Mouse (Mus musculus): ENCODE results near the gene Gm36028. TPM values are rescaled to one million over a fixed set of nuclear protein-coding genes. Genes with fewer than 3 reads are reported as not detected.

The Gm36028 gene
- polyA plus RNA-seq, 1 experiment from 2014 or later, result 0.24 TPM

DNA sequence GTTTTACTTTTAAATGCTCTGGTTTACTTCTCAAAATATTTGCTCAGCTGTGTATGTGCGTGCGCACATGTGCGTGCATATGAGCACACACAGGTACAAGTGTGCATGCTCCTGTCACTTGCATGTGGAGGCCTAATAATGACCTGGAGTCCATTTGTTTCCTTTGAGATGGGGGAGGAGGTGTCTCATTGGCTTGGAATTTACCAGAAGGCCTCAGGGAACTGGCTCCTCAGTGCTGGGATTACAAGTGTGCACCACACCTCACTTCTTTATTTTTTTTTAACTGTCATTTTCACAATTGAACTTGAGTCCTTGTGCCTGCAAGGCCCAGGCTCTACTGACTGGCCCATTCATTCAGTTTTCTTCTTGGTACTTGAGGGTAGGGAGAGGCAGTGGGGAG is 16.5 kb upstream of the Gm36028 start:
- WGBS, result 92% methylated on average over 3 of the region's 3 CpGs
- ATAC-seq (ENCODE audit: insufficient number of reproducible peaks, insufficient read depth, low FRiP score, low TSS enrichment), result no peak

DNA sequence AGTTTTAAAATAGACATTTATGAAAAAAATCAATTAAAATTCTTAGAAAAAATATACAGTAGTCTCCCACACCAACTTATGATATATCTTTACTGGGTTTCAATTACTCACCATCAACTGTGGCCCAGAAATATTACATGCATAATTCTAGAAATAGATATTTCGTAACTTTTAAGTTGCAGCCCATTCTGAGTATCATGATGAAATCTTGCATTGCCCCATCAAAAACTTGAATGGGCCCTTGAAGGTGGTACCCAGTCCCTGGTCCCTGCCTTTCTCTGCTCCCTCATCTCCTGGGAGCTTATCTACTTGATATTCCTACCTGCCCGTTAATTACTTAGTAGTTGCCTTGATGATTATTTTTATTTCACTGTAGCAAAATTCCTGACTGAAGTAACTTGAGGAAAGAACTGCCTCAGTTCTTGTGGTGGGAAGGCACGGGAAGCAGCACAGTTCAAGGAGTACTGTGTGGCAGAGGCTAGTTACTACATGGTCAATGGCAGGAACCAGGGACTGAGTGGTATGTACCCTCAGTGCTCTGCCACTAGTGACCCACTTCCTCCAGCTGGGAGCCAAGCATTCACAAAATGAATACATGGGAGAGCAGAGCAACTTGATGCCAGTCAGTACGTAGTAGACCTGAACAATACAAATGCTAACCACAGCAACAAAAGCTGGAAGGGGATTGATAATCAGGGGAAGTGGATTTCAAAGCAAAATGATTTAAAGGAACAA is 13.7 kb upstream of the Gm36028 start:
- H3K27ac ChIP-seq, result no peak overlapping the region
- no peaks in the 10 kb centered on the region for H3K9me3 ChIP-seq
- no peaks in the 10 kb centered on the region for H3K27me3 ChIP-seq
- 84% methylated on average over 4 of the region's 4 CpGs for WGBS
- H3K4me3 ChIP-seq, result no peak overlapping the region
- peaks cover 16% of the 10 kb centered on the region; the same call in 1 of the 2 replicates for H3K4me1 ChIP-seq
- no peak overlapping the region for H3K9ac ChIP-seq
- no peak for ATAC-seq (ENCODE audit: insufficient number of reproducible peaks, insufficient read depth, low FRiP score, low TSS enrichment)
- H3K4me2 ChIP-seq (replicated peaks), result no peak overlapping the region
- H3K36me3 ChIP-seq, result peaks cover 23% of the 10 kb centered on the region

More for the DNA sequence above, 16.5 kb upstream of the Gm36028 start:
- no peaks in the 10 kb centered on the region for H3K9me3 ChIP-seq
- peaks cover 47% of the 10 kb centered on the region for H3K36me3 ChIP-seq
- no peak overlapping the region for H3K4me2 ChIP-seq (replicated peaks)
- H3K27ac ChIP-seq, result no peak overlapping the region
- no peaks in the 10 kb centered on the region for H3K4me1 ChIP-seq
- no peak overlapping the region for H3K9ac ChIP-seq
- no peaks in the 10 kb centered on the region for H3K27me3 ChIP-seq
- no peak overlapping the region for H3K4me3 ChIP-seq

DNA sequence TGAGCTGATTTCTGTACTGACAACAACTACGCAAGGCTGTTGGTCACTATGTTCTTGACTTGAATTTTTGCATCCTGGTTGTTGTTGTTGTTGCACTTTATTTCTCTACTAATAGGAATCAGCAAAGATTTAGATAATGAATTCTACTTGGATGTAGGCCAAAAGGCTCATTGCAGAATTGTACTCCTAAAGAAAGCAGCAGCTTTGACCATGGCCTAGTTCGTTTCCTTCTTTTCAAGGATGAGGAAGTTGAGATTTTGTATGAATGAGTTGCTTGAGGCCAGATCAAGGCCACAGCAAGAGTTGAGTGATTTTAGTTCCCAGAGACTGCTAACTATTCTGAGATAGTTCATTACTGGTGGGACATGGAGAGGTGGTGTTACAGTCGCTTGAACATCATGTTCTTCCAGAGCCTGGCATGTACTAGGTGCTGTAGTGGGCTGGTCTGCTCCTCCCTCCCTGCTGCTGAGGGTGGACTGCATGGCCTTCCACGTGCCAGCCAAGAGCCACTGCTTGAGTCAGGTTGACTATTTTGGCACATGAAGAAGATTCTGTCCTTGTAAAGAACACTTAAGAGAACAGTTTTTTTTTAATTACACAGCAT is 10.3 kb upstream of the Gm36028 start:
- H3K27ac ChIP-seq, result no peak overlapping the region
- H3K9ac ChIP-seq, result no peak overlapping the region
- WGBS, result 87% methylated on average over 4 of the region's 4 CpGs

DNA sequence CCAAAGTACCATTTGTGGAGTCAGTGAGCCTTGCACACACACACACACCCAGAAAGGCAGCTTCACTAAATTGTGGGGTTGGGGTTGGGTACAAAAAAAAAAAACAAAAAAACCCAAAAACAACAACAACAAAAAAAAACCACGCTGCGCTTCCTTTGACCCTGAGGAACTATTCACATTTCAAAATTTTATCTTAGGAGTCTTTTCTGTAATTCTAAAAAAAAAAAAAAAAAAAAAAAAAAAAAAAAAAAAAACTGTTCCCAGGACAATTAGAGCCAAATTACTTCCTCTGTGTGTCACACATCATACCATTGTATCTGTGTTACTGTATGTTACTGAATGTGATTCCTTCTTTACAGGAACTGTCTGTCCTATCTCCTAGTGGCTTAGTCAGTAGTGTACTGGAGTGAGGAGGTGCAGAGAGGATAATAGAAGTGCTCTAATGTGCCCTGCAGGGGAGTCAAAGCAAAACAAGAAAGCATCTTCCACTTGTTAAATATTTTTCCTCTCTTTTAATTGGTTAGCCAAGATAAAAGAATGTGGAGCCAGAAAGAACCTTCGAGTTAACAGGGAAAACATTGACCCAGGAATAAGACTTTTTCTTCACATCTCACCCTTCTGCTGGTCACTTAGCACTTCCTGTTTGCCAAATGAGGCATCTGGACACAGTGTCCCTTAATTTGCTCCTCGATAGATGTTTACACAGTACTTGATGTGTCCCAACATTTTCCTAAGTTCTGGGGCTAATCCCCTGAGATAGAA is 8.7 kb upstream of the Gm36028 start:
- Histone ChIP-seq H3K4me3 (peak overlapping the region; percentile 99), H3K27ac (peak overlapping the region; percentile 97), H3K9ac (peak overlapping the region; percentile 99), H3K9me3 (no peaks in the 10 kb centered on the region), H3K4me2 (replicated peaks) (peak overlapping the region; percentile 59), H3K27me3 (no peaks in the 10 kb centered on the region), H3K36me3 (no peaks in the 10 kb centered on the region), H3K4me1 (peaks cover 17% of the 10 kb centered on the region; the same call in 1 of the 2 replicates)
- WGBS, result 22% methylated on average over 4 of the region's 4 CpGs
- no peak for ATAC-seq (ENCODE audit: insufficient number of reproducible peaks, insufficient read depth, low FRiP score, low TSS enrichment)

More for the DNA sequence above, 10.3 kb upstream of the Gm36028 start:
- peak overlapping the region; percentile 17; the same call in 1 of the 2 replicates for H3K4me2 ChIP-seq (replicated peaks)
- no peaks in the 10 kb centered on the region for H3K27me3 ChIP-seq
- H3K4me1 ChIP-seq, result peaks cover 17% of the 10 kb centered on the region; the same call in 1 of the 2 replicates
- ATAC-seq (ENCODE audit: insufficient number of reproducible peaks, insufficient read depth, low FRiP score, low TSS enrichment), result no peak
- no peaks in the 10 kb centered on the region for H3K36me3 ChIP-seq
- no peaks in the 10 kb centered on the region for H3K9me3 ChIP-seq
- no peak overlapping the region for H3K4me3 ChIP-seq

DNA sequence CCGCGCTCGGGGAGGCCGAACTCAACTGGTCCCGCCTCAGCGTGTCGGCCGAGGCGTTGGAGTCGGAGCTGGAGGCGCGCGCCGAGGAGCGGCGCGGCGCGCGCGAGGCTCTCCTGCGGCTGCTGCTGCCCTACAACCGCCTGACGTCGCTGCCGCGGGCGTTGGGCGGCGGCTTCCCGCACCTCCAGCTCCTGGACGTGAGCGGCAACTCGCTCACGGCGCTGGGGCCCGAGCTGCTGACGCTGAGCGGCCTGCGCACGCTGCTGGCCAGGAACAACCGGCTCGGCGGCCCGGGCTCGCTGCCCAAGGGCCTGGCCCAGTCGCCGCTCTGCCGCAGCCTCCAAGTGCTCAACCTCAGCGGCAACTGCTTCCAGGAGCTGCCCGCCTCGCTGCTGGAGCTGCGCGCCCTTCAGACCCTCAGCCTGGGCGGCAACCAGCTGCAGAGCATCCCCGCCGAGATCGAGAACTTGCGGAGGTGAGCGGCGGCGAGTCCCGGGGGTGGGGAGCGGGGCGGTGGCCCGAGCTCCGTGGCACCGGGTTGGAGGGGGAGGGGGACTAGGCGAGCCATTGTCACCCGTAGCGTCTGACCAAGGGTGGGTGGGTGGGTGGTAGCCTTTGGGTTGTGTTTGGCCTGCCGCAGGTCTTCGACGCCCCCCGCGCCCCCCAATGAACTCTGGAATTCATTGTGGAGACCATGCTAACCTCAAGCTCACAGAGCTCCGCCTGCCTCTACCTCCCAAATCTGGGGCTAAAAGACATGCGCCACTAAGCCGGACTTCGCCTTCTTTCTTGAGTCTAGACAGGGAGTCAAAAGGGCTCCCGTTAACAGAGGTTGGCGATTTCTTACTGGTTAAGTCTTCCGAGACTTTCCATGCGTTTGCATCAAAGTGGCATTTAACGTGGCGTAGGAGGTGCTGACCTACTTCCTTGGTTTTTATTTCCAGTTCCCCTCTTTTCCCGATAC is 7.8 kb upstream of the Gm36028 start:
- Histone ChIP-seq H3K27me3 (no peaks in the 10 kb centered on the region), H3K9me3 (no peaks in the 10 kb centered on the region), H3K36me3 (no peaks in the 10 kb centered on the region), H3K4me1 (peaks cover 17% of the 10 kb centered on the region; the same call in 1 of the 2 replicates), H3K4me3 (peak overlapping the region; percentile 99), H3K9ac (peak overlapping the region; percentile 99), H3K4me2 (replicated peaks) (peak overlapping the region; percentile 59), H3K27ac (peak overlapping the region; percentile 97)
- under 1% methylated on average over 79 of the region's 87 CpGs for WGBS
- ATAC-seq (ENCODE audit: insufficient number of reproducible peaks, insufficient read depth, low FRiP score, low TSS enrichment), result peak; percentile 73

DNA sequence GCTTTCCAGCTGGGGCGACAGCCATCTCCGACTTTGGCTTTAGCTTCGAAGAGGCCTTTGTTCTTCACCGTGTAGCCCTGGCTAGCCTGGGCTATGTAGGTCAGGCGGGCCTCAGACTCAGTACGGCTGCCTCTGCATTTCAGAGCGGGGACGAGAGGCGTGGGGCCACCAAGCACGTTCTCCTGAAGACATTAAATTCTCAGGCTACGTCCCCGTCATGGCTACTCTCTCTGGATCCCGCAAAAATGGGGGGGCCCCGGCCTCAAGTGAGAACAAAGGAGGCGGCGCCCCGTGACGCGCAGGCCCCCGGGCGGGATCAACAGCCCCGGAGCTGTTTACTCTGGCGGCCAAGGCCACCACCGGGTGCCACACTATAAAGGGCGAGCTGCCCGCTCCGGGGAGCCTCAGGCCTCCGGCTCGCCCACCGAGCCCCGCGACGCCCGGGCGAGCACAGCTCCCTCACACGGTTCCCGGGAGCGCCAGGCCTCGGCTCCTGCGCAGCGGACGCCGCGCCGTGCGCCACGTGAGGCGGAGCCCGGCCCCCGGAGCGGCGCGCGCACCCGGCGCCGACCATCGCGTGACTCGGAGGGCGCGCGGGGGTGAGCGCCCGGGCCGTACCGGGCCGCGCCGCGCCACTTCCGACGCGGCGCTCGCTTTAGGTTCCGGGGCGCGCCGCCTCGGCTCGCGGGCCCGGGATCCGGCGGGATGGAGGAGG is 7.0 kb upstream of the Gm36028 start, which contains the start of gene Lrrc58:
Gene Lrrc58 (plus strand): TSS at position 599 of the 715 bp plus-strand sequence.
- H3K4me1 ChIP-seq, result peaks cover 17% of the 10 kb centered on the region; the same call in 1 of the 2 replicates
- H3K4me3 ChIP-seq, result peak within 1 kb of the TSS; percentile 99
- under 1% methylated on average over 76 of the region's 86 CpGs for WGBS
- H3K4me2 ChIP-seq (replicated peaks), result peak within 1 kb of the TSS; percentile 59
- ATAC-seq (ENCODE audit: insufficient number of reproducible peaks, insufficient read depth, low FRiP score, low TSS enrichment), result peak; percentile 92
- peak within 1 kb of the TSS; percentile 97 for H3K27ac ChIP-seq
- H3K27me3 ChIP-seq, result no peaks in the 10 kb centered on the region
- no peaks in the 10 kb centered on the region for H3K36me3 ChIP-seq
- H3K9me3 ChIP-seq, result no peaks in the 10 kb centered on the region
- H3K9ac ChIP-seq, result peak within 1 kb of the TSS; percentile 99

DNA sequence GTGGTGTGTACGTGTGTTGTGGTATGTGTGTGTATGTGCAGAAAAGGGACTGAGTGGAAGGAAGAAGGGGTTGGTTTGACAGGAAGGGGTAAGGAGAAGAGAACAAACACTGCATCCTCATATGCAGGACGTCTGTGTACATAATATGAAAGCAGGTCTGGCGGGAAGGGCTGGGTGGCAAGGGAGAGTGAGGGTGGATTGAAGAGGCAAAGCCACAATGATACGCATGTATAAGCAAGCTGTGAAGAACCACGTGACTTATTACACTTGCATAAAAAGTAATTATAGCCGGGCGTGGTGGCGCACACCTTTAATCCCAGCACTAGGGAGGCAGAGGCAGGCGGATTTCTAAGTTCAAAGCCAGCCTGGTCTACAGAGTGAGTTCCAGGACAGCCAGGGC is 4.9 kb upstream of the Gm36028 start:
- ATAC-seq (ENCODE audit: insufficient number of reproducible peaks, insufficient read depth, low FRiP score, low TSS enrichment), result no peak
- no peak overlapping the region for H3K4me2 ChIP-seq (replicated peaks)
- H3K4me1 ChIP-seq, result peaks cover 11% of the 10 kb centered on the region; the same call in 1 of the 2 replicates
- no peaks in the 10 kb centered on the region for H3K9me3 ChIP-seq
- no peak overlapping the region for H3K9ac ChIP-seq
- 87% methylated on average over 9 of the region's 9 CpGs for WGBS
- H3K36me3 ChIP-seq, result no peaks in the 10 kb centered on the region
- H3K27ac ChIP-seq, result no peak overlapping the region
- H3K4me3 ChIP-seq, result no peak overlapping the region
- no peaks in the 10 kb centered on the region for H3K27me3 ChIP-seq

DNA sequence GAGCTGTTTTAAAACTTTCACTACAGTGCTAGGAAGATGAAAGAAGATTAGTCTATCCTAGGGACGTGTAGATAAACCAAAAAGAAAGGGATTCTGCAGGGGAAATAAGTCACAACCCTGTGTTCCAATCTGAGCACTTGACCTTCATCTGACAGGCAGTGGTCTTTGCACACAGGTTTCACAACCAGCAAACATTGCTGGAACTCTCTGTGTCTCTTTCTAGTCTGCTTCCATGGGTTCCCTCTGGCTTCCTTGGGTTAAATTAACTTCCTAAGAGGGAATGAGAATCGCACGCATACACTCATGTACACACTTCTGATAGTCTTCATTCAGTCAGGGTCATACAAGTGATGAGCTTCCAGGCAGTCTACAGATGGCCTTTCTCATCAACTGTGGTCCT is 2.9 kb upstream of the Gm36028 start:
- no peaks in the 10 kb centered on the region for H3K36me3 ChIP-seq
- no peaks in the 10 kb centered on the region for H3K4me1 ChIP-seq
- ATAC-seq (ENCODE audit: insufficient number of reproducible peaks, insufficient read depth, low FRiP score, low TSS enrichment), result no peak
- no peak overlapping the region for H3K4me3 ChIP-seq
- H3K27me3 ChIP-seq, result no peaks in the 10 kb centered on the region
- WGBS, result 81% methylated on average over 3 of the region's 3 CpGs
- no peak overlapping the region for H3K9ac ChIP-seq
- H3K4me2 ChIP-seq (replicated peaks), result no peak overlapping the region
- no peaks in the 10 kb centered on the region for H3K9me3 ChIP-seq
- H3K27ac ChIP-seq, result no peak overlapping the region

DNA sequence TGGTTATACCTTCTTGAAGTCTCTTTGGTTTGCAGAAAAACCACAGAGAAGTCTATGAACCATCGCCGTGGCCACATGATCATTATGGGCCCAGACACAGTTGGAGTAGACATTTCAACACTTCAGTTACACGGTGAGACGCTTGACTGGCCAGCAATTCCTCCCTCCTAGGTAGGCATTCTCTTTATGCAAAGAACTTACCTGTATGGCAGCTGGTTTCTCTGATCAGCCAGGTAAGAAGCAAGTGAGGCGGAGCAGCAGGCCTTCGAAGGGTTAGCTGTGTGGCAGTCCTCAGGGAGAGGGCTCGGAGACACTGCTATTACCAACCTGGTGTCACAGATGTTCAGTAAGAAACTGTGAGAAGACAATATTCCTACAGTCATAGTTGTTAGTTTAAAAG is 733 bp downstream of the Gm36028 start:
- Histone ChIP-seq H3K4me3 (no peak overlapping the region), H3K9ac (no peak overlapping the region), H3K27ac (no peak overlapping the region), H3K9me3 (no peaks in the 10 kb centered on the region), H3K36me3 (no peaks in the 10 kb centered on the region), H3K4me2 (replicated peaks) (no peak overlapping the region), H3K4me1 (no peaks in the 10 kb centered on the region; the same call in 1 of the 2 replicates), H3K27me3 (no peaks in the 10 kb centered on the region)
- WGBS, result 75% methylated on average over 7 of the region's 7 CpGs
- ATAC-seq (ENCODE audit: insufficient number of reproducible peaks, insufficient read depth, low FRiP score, low TSS enrichment), result no peak

DNA sequence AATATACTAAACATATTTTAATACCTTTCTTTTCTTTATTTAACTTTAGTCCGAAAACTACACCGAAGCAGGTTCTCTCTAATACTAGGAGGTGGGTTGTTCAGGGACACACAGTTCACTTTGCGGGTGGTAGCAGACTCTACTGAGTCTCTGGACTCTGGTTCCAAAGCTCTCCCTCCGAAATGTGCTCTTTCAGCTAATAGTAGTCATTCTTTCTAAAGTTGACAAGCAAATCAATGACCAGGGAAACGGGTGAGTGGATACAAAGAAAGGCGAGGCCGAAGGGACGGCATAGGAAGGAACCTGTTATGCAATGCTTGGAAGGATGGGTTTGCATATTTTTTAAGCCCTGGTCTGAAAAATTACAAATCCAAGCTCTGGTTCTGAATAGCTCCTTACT is 3.5 kb downstream of the Gm36028 start:
- H3K36me3 ChIP-seq, result no peaks in the 10 kb centered on the region
- H3K4me1 ChIP-seq, result peaks cover 7% of the 10 kb centered on the region; the same call in 1 of the 2 replicates
- no peak overlapping the region for H3K27ac ChIP-seq
- H3K4me2 ChIP-seq (replicated peaks), result no peak overlapping the region
- ATAC-seq (ENCODE audit: insufficient number of reproducible peaks, insufficient read depth, low FRiP score, low TSS enrichment), result no peak
- no peaks in the 10 kb centered on the region for H3K27me3 ChIP-seq
- WGBS, result 82% methylated on average over 8 of the region's 8 CpGs
- no peak overlapping the region for H3K9ac ChIP-seq
- H3K4me3 ChIP-seq, result no peak overlapping the region
- no peaks in the 10 kb centered on the region for H3K9me3 ChIP-seq
